ENCODE assay signal across 12 mouse cellular contexts in genomic region chr1:52470811-52471489, GRCm38 (mm10). TPM values are rescaled to one million over a fixed set of nuclear protein-coding genes. Genes with fewer than 3 reads are reported as not detected.
DNase-seq lines count a peak whose midpoint lies in the region; ATAC-seq and TF ChIP-seq lines count a peak whose summit lies in the region.
"Had no signal": no experiment of that assay in that cellular context is flagged by ENCODE, and none has a peak within 500 bp of the region (broad histone marks: within the 10 kb centered on the region; RNA-seq: fewer than 3 reads in every experiment).

No protein-coding gene starts in this region.

- TF ChIP-seq POLR2A in limb, embryonic 14.5 days (IDR thresholded peaks at IDR 0.05; ENCODE audit: borderline replicate concordance, extremely low read depth, insufficient read depth, insufficient read length): no peak

- peak; percentile 72 for ATAC-seq in forebrain, embryonic 14.5 days
- ATAC-seq in limb, embryonic 14.5 days (ENCODE audit: low FRiP score, low read depth): peak; percentile 63; the same call in 1 of the 2 replicates
- peak; percentile 85 for ATAC-seq in neural tube, embryonic 15.5 days (ENCODE audit: low FRiP score)
- ATAC-seq: inflammation-experienced regulatory T-cells, adult 6 months; lung, postnatal 0 days had no signal

- peaks cover 3% of the 10 kb centered on the region; the same call in 1 of the 2 replicates for H3K36me3 ChIP-seq in forebrain, embryonic 14.5 days (ENCODE audit: control insufficient read depth, insufficient read depth, low read length)
- no peaks in the 10 kb centered on the region for H3K36me3 ChIP-seq in limb, embryonic 14.5 days (ENCODE audit: control insufficient read depth, insufficient read depth, low read length)
- H3K36me3 ChIP-seq in neural tube, embryonic 15.5 days: peaks cover 4% of the 10 kb centered on the region; the same call in 1 of the 2 replicates

- WGBS in forebrain, embryonic 14.5 days: 36% methylated on average over 7 of the region's 7 CpGs
- 25% methylated on average over 7 of the region's 7 CpGs for WGBS in limb, embryonic 14.5 days
- 16% methylated on average over 7 of the region's 7 CpGs for WGBS in neural tube, embryonic 15.5 days

- H3K9ac ChIP-seq in forebrain, embryonic 14.5 days (ENCODE audit: low read length): no peak overlapping the region
- no peak overlapping the region for H3K9ac ChIP-seq in limb, embryonic 14.5 days (ENCODE audit: low read depth, low read length, severe bottlenecking)
- H3K9ac ChIP-seq in neural tube, embryonic 15.5 days (replicated peaks): no peak overlapping the region

- H3K27ac ChIP-seq in forebrain, embryonic 14.5 days (ENCODE audit: low read depth, low read length): no peak overlapping the region
- no peak overlapping the region for H3K27ac ChIP-seq in limb, embryonic 14.5 days (replicated peaks; ENCODE audit: low read depth, low read length)
- no peak overlapping the region for H3K27ac ChIP-seq in neural tube, embryonic 15.5 days (replicated peaks)

- peaks cover 5% of the 10 kb centered on the region; the same call in 1 of the 2 replicates for H3K4me1 ChIP-seq in forebrain, embryonic 14.5 days (ENCODE audit: control insufficient read depth, insufficient read depth, low read length)
- no peaks in the 10 kb centered on the region for H3K4me1 ChIP-seq in limb, embryonic 14.5 days (ENCODE audit: control insufficient read depth, insufficient read depth, low read length)
- H3K4me1 ChIP-seq in neural tube, embryonic 15.5 days: peaks cover 5% of the 10 kb centered on the region; the same call in 1 of the 2 replicates

- H3K27me3 ChIP-seq in forebrain, embryonic 14.5 days (replicated peaks; ENCODE audit: control insufficient read depth, insufficient read depth, low read length): no peaks in the 10 kb centered on the region
- H3K27me3 ChIP-seq in limb, embryonic 14.5 days (ENCODE audit: control insufficient read depth, insufficient read depth, low read length): no peaks in the 10 kb centered on the region
- H3K27me3 ChIP-seq in neural tube, embryonic 15.5 days (replicated peaks): no peaks in the 10 kb centered on the region

- peak; percentile 88 for DNase-seq in heart, adult 11 months
- no peak for DNase-seq in heart, adult 8-10 months (ENCODE audit: low spot score)
- peak; percentile 39 for DNase-seq in forebrain, embryonic 14.5 days (ENCODE audit: low spot score)
- DNase-seq in limb, embryonic 14.5 days (ENCODE audit: low spot score): peak; percentile 23
- no peak for DNase-seq in right cerebral cortex, postnatal 10 days (ENCODE audit: low spot score in 2 of 2)
- DNase-seq in gastrocnemius, adult 8-10 months (ENCODE audit: low spot score in 2 of 2): no peak
- DNase-seq in frontal cortex, adult 2 months (ENCODE audit: extremely low spot score in 1 of 2, low spot score in 1 of 2): no peak
- DNase-seq: cerebellum, adult 2 months; gastrocnemius, postnatal 36 days had no signal

- no peak overlapping the region for H3K4me2 ChIP-seq in forebrain, embryonic 14.5 days (ENCODE audit: low read length)
- no peak overlapping the region for H3K4me2 ChIP-seq in limb, embryonic 14.5 days (replicated peaks; ENCODE audit: low read depth, low read length, severe bottlenecking)
- no peak overlapping the region for H3K4me2 ChIP-seq in neural tube, embryonic 15.5 days

- H3K4me3 ChIP-seq in forebrain, embryonic 14.5 days (ENCODE audit: low read depth, low read length): no peak overlapping the region
- H3K4me3 ChIP-seq in limb, embryonic 14.5 days (replicated peaks; ENCODE audit: low read length): no peak overlapping the region
- H3K4me3 ChIP-seq in neural tube, embryonic 15.5 days (replicated peaks): no peak overlapping the region

- H3K9me3 ChIP-seq in forebrain, embryonic 14.5 days (replicated peaks; ENCODE audit: control insufficient read depth, low read length): no peaks in the 10 kb centered on the region
- H3K9me3 ChIP-seq in limb, embryonic 14.5 days (ENCODE audit: control insufficient read depth, low read length): no peaks in the 10 kb centered on the region
- H3K9me3 ChIP-seq in neural tube, embryonic 15.5 days (replicated peaks): no peaks in the 10 kb centered on the region

RNA-seq across cellular contexts. Expression of gene Nab1, which starts 29.5 kb away (rescaled TPM):
- total RNA-seq in heart, adult 8-10 months (2022): 10 to 100 TPM; 19.4 to 24.7 (median 23.0) TPM
- polyA plus RNA-seq in forebrain, embryonic 14.5 days (2014; fragmentation: Nextera tagmentation; extraction: Ambion mirVana): 6.1 and 8.5 TPM in 2 replicates
- polyA plus RNA-seq in limb, embryonic 14.5 days (2012; rRNA removed): 11.3 and 13.5 TPM in 2 replicates
- polyA plus RNA-seq in limb, embryonic 14.5 days (2014; fragmentation: Nextera tagmentation; extraction: Ambion mirVana): 22.1 and 25.0 TPM in 2 replicates
- 9.3 and 10.2 TPM in 2 replicates for polyA plus RNA-seq in neural tube, embryonic 15.5 days (2015; fragmentation: Nextera tagmentation; extraction: Ambion mirVana)
- 10 to 100 TPM in 2 of 4 experiments, 1 to 10 TPM in 2; 9.2 to 11.5 (median 10.4) TPM for total RNA-seq in gastrocnemius, adult 8-10 months (2022)
- 18.2 and 23.2 TPM in 2 replicates for polyA plus RNA-seq in frontal cortex, adult 2 months (2012; rRNA removed)

Comparison
In these comparisons a context has a peak if more than half of its experiments do, and no peak if none do; other contexts are left out.
1. DNase-seq: peak in heart, adult 11 months (single experiment), forebrain, embryonic 14.5 days (single experiment) and limb, embryonic 14.5 days (single experiment); none in heart, adult 8-10 months (single experiment), right cerebral cortex, postnatal 10 days (0 of 2), gastrocnemius, adult 8-10 months (0 of 2) and frontal cortex, adult 2 months (0 of 2).
2. Peak in every context shown above with its lines, with median percentiles within 50 percentile points of each other: ATAC-seq.